Mouse (Mus musculus) CD4-positive, CD25-positive, alpha-beta regulatory T cell, adult 4 months (primary cell): ENCODE measurements around the gene Stradb. TPM values are rescaled to one million over a fixed set of nuclear protein-coding genes. Genes with fewer than 3 reads are reported as not detected.

ENCODE experiments used
- ATAC-seq: one replicate; pipeline ENCODE4 v1.8.0; 2017
- polyA plus RNA-seq, 2 experiments: library from polyadenylated mRNA; unstranded; fragments of 100-300 nt; shearing (Covaris generic); gene quantifications; one replicate each; pipeline ENCODE4 v1.2.1; 2017

Stradb gene
- polyA plus RNA-seq, 2 experiments from 2014 or later, result 12.1 to 13.0 TPM

DNA sequence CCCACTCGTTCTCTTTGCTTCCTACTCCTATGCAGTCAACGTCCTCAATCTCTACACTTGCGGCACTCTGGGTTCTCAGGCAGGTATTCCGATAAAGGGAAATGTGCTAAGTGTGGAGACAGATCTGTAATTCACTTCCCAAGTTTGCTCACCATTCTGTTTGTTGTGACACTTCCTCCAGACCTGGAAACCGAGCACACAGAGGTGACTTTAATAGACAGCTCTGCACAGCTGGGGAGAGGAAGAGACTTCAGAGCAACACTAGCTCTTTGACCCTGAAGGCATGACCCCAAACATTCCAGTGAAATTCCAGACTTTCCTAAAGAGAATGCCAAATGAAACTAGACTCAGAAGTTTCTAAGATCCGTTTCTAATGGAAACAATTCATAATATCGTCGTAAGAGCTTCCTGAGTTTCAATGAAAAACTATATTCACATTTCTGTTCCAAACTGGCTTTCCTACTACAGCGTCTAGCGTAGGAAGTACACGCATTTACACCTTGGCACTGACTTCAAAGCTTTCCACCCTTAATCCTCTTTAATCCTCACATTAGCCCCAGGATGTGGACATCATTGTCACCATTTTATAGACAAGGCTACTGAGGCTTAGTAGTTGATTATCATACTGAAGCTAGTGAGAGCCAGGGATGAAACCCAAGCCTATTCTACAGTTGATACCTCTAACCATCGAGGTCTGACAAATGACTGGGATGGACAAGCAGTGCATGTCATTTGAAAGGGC, 12.0 kb upstream of the Stradb start:
- ATAC-seq, result no peak

DNA sequence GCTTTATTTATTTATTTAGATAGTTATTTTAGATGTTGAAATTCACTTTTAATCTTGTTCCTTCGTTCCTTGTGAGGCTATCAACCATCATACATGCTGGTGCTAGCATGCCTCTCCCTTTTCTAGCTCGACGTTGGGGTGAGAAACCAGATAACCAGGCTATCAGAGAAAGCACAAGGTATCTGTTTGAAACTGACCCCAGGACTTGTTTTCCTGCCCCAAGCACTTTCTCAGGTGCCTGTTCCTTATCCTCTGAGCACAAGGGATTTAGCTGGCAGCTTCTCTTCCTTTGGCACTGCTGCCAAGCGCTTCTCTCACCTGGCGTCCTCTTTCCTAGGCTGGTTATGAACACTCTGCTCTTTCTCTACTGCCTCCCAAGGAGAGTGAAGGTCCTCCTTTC, 10.9 kb upstream of the Stradb start:
- no peak for ATAC-seq

DNA sequence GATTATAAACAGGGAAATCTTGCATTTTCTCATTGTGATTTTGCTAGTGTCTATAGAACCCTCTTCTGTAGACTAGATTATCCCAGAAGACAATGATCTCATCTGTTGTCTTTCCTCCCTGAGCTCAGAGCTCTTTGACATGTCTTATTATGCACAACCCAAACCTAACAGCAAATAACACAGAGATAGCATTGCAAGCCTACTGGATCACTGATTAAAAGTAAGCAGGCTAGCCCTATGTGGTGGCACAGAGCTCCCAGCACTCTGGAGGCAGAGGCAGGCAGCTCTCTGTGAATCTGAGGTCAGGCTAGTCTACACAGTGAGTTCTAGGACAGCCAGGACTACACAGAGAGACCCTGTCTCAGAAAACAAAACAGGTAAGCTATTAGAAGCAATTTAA, 10.5 kb upstream of the Stradb start:
- no peak for ATAC-seq

DNA sequence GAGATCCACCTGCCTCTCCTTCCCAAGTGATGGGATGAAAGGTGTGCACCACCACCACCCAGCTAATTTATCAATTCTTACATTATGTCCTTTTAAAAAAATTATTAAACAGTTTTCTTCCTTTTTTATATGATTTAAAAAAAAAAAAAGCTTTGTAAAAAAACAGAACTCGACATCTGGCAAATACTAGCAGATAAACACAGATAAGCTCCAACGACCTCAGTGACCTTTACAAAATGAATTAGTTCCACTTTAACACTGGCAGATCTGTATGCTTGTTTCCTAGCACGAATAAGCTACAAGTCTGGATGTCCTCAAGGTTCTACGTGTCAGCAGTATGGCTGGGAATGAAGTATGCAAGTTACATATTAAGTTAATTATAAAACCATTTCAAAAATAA, 5.8 kb upstream of the Stradb start:
- no peak for ATAC-seq

DNA sequence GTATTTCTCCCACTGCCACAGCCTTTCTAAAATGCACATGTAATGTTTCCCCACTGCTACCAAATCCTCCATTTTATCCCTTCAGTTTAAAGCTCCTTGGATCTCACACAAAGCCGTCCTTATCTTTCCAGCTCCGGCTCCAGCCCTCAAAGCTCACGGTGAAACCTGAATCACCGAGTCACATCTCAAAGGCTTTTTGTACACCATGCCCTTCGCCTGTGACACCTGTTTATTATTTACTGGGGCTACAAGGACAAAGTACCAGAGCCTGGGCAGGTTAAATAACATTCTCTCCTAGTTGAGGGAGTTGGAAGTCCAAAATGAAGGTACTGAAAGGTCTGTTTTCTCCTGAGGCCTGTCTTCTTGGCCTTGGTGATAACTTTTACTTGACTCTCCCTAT, 3.3 kb upstream of the Stradb start:
- no peak for ATAC-seq

DNA sequence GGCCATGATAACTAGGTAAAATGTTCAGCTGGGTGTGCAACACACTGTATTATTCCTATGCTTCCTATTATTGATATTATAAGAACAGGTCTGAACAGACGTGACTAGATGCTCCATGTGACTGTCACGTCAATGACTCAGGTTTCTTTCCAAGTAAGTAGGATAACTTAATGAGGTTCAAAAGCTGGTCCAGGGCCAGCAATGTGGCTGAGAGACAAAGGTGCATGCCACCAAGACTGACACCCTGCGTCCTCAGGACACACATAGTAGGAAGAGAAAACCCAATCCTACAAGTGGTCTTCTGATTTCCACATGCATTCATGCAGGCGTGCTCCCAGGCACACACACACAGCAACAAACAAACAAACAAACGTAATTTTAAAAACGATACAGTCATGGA, 2.2 kb upstream of the Stradb start:
- ATAC-seq, result no peak

DNA sequence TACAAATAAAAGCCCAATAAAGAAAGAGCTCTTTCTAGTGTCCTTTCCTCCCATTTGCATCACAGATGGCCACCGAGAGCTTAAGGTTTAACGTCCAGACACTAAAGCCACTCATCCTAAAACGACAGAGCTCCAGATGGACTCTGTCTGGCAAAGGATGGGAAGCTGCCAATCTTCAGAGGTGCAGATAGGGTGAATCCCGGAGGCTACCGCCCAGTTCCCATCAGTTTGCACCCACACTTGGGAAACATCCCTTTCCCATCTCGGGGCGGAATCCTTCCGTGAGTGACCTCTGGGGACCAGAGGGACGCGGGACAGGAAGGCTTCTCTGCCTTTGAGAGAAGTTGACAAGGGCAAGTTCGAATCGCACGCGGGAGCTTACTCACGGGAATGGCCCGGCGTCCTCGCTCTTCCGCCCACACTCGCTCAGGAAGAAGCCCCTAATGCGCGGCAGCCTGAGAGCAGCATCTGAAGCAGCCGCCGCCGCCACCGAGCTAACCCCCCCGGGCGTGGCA, 414 bp upstream of the Stradb start:
- no peak for ATAC-seq

DNA sequence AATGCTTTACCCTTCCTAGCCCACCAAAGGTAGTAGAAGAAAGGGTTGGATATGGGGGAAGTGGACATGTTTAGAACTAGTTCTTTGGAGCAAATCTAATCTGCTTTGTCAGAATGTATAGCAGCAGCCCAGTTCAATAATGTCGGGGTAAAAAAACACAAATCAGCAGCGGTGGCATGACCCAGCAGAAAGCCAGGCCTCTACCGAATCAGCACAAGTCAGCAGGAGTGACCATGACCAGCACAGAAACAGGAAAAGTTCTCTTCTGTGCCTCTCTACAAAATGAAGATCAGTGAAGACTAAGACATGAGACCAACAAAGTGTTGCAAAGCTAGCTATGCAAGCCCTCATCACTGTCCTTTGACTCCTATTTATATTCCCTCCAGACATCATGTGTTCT, 9.0 kb downstream of the Stradb start:
- no peak for ATAC-seq

DNA sequence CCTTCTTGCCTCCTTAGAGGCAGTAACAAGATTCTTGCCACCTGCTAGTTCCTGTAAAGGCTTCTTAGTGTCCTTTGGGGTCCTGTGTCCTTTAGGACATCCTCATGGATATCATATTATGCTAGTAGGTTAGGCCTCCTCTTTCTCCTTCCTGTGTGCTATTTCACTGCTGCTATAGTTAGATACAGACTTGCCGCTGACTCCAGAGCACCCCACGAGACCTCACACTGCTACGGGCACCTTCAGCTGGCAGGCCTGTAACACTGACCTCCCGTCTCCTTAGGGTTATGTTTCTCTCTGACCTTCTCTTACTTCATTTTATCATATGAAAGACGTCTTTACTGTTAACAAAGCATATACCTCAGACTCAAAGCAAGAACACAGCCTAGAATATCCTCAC, 11.3 kb downstream of the Stradb start:
- ATAC-seq, result no peak

DNA sequence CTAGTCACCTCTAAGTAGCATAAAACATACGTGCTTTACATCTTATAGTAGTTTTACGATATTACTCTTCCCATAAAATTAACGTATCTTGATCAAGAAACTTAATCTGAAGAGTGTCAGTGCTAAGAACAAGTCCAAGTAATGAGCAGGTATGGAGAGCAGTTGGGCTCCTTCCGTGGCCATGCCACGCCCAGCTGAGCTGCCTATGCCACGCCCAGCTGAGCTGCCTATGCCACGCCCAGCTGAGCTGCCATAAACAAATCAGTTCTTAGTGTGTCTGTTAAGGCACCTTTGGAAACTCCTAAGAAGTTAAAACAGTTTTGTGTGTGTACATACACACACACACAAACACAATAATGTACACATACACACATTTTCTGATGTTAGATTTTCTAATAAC, 19.8 kb downstream of the Stradb start:
- no peak for ATAC-seq

DNA sequence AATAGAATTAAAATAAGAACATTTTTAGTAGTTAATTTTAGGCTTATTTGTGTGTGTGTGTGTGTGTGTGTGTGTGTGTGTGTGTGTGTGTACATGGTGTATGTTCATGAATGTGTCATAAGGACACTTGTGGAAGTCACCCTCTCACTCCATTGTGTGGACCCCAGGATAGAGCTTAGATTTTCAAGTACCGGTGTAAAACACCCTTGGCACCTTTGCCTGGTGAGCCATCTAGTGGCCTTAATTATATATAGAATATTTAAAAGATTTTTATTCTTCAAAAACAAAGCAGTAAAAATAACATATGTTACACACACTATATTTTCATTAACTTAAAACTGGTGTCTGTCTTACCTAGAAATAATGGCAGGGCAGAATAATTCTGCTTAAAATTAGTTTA, 20.4 kb downstream of the Stradb start:
- ATAC-seq, result no peak

DNA sequence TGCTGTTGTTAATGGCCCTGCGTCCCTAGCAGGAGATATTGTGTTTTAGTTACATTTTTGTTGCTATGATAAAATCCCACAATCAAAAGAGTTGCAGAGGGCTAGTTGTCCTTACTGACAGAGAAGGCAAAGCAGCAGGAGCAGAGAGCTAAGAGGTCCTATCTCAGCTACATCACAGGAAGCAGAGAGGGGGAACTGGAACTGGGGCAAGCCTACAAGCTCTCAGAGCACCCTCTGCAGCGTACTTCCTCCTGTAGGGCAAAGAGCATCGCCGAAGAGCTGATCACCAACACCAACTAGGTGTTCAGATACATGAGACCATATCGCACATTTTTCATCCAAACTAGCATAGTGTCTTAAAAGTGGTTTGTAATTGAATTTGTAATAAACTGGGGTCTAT, 22.0 kb downstream of the Stradb start:
- no peak for ATAC-seq

DNA sequence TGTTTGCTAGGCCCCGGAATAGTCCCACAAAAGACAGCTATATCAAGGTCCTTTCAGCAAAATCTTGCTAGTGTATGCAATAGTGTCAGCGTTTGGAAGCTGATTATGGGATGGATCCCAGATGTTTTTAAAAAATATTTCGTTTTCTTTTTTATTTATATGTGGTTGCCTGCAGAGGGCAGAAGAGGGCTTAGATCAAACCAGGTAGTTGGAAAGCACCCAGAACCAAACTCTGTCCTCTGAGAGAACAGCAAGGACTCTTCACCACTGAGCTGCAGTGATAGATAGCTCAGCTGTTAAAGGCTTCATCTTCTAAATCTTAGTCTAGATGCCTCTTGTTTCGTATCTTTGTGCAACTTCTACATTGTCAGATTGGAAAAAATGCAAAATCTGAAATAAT, 35.9 kb downstream of the Stradb start:
- ATAC-seq, result no peak

DNA sequence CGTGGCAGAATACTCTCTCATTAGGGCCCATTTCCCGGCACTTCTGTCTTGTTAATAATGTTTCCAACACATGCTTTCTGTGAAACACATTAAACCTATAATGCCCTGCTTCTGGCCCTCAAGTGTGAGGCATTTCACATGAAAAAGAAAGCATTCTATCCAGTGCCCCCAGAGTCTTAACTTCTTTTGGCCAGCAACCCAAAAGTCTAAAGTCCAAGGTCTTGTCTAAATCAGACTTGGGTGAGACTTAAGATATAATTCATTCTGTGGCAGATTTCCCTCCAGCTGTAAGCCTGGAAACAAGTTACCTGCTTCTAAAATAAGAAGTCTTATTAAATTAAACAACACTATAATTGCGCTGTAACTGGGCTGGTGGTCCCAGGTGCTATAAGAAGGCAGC, 48.2 kb downstream of the Stradb start:
- ATAC-seq, result no peak

DNA sequence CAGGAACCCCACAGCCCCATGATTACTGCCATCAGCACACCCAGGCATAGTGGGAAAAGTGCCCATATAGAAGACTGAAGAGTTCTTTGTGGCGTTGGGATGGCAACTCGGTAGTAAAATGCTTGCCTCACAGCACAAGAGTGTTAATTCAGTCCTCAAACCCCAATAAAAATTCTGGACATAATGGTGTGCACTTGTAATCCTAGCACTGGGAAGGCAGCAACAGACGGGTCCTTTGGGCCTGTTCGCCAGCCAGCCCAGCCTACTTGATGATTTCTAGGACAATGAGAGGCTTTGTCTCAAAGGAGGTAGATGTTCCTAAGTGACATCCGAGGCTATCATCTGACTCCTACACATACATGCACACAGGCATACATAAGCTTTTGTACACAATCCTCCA, 64.4 kb downstream of the Stradb start:
- ATAC-seq, result no peak

Other genes starting within 250 kb of the Stradb start
- 100 to 1,000 TPM; 197 to 203 TPM for gene Casp8, start 178.1 kb upstream of the Stradb start, polyA plus RNA-seq
- gene Trak2, start 92 bp upstream of the Stradb start, polyA plus RNA-seq, result 10 to 100 TPM; 23.7 to 26.1 TPM
- under 1 TPM in 1 of 2 experiments, not detected in 1; 0.39 TPM for gene C2cd6, start 121.4 kb downstream of the Stradb start, polyA plus RNA-seq
- gene Tmem237, start 146.9 kb downstream of the Stradb start, polyA plus RNA-seq, result 10 to 100 TPM; 17.9 to 18.6 TPM
- gene Mpp4, start 189.9 kb downstream of the Stradb start, polyA plus RNA-seq, result not detected